Mouse (Mus musculus) lung, postnatal 0 days (tissue): ENCODE data around the gene Sart3. TPM values are rescaled to one million over a fixed set of nuclear protein-coding genes. Genes with fewer than 3 reads are reported as not detected.

ENCODE experiments used
- ATAC-seq: fragments of 200-750 bp; cut with Nextera tagmentation; 2 replicates; pipeline ENCODE4 v1.8.0; 2017; ENCODE audit warnings: moderate library complexity
- DNase-seq: peaks from one replicate; pipeline ENCODE4 v3.0.0-alpha.2; 2016; ENCODE audit warnings: low spot score
- H3K27ac ChIP-seq: fragments of 300-500 bp; sonication (generic); 2 replicates; pipeline ENCODE4 v1.5.1; 2014; ENCODE audit warnings: antibody characterized with exemption, mild to moderate bottlenecking, low read length, mixed read lengths
- H3K27me3 ChIP-seq: fragments of 300-500 bp; sonication (generic); replicated peaks from 2 replicates; pipeline ENCODE4 v1.6.1; 2014; ENCODE audit warnings: low read length, mixed read lengths; ENCODE audit not compliant: insufficient read depth
- H3K36me3 ChIP-seq: fragments of 300-500 bp; sonication (generic); 2 replicates; pipeline ENCODE4 v1.6.1; 2014; ENCODE audit warnings: low read length, mixed read lengths; ENCODE audit not compliant: insufficient read depth
- H3K4me1 ChIP-seq: fragments of 300-500 bp; sonication (generic); 2 replicates; pipeline ENCODE4 v1.6.1; 2014; ENCODE audit warnings: antibody characterized with exemption, low read depth, low read length, mixed read lengths; ENCODE audit not compliant: insufficient read depth
- H3K4me2 ChIP-seq: fragments of 300-500 bp; sonication (generic); replicated peaks from 2 replicates; pipeline ENCODE4 v1.6.1; 2014; ENCODE audit warnings: low read depth, mild to moderate bottlenecking, low read length, moderate library complexity, mixed read lengths
- H3K4me3 ChIP-seq: fragments of 300-500 bp; sonication (generic); 2 replicates; pipeline ENCODE4 v1.5.1; 2014; ENCODE audit warnings: low read depth, low read length
- H3K9ac ChIP-seq: fragments of 300-500 bp; sonication (generic); replicated peaks from 2 replicates; pipeline ENCODE4 v1.6.1; 2014; ENCODE audit warnings: low read depth, mild to moderate bottlenecking
- H3K9me3 ChIP-seq: fragments of 300-500 bp; sonication (generic); 2 replicates; pipeline ENCODE4 v1.6.1; 2016; ENCODE audit warnings: low read length, mixed read lengths
- CTCF ChIP-seq: IDR thresholded peaks from 2 replicates; pipeline ENCODE4 v1.5.1; 2016; ENCODE audit warnings: antibody characterized with exemption, mild to moderate bottlenecking
- EP300 ChIP-seq: IDR thresholded peaks from 2 replicates; pipeline ENCODE4 v1.6.1; 2016; ENCODE audit warnings: antibody characterized with exemption, mild to moderate bottlenecking, control low read depth
- WGBS: fragments of 180-500 bp; shearing (Covaris S2); extraction: QIAGEN DNeasy Blood & Tissue Kit; methylation state at CpG from one replicate; pipeline ENCODE4 v1.1.7; 2014; 5-methylcytosine and 5-hydroxymethylcytosine counted together
- polyA plus RNA-seq: library from polyadenylated mRNA; unstranded; fragments of >200 nt; fragmentation: Nextera tagmentation; extraction: Ambion mirVana; gene quantifications from 2 replicates; pipeline ENCODE4 v1.2.1, GENCODE M21; 2015

Sart3 gene
- polyA plus RNA-seq, 1 experiment from 2014 or later, result 12.8 TPM

GRCm38 (mm10) chr5:113804395-113804966 is 32.2 kb upstream of the Sart3 start:
- Histone ChIP-seq H3K4me3 (no peak overlapping the region), H3K27me3 (no peaks in the 10 kb centered on the region), H3K27ac (no peak overlapping the region), H3K9ac (no peak overlapping the region), H3K36me3 (no peaks in the 10 kb centered on the region), H3K9me3 (no peaks in the 10 kb centered on the region), H3K4me1 (no peaks in the 10 kb centered on the region), H3K4me2 (no peak overlapping the region)
- ATAC-seq, result no peak
- no peak for DNase-seq
- 56% methylated on average over 7 of the region's 7 CpGs for WGBS
- TF ChIP-seq EP300 (no peak), CTCF (peak; percentile 25; the same call in 1 of the 2 replicates)

GRCm38 (mm10) chr5:113800280-113800679 is 28.0 kb upstream of the Sart3 start, which contains the start of gene Tmem119:
Gene Tmem119 (minus strand): TSS chr5:113800516.
- H3K4me1 ChIP-seq, result 0 out of 2 replicates have a peak, but pooled peaks cover 8% of the 10 kb centered on the region
- no peaks in the 10 kb centered on the region for H3K9me3 ChIP-seq
- no peaks in the 10 kb centered on the region for H3K36me3 ChIP-seq
- no peaks in the 10 kb centered on the region for H3K27me3 ChIP-seq
- H3K9ac ChIP-seq, result no peak within 1 kb of the TSS; the same call in 1 of the 2 replicates
- WGBS, result 0% methylated on average over 11 of the region's 11 CpGs
- TF ChIP-seq EP300 (no peak; the same call in 1 of the 2 replicates), CTCF (no peak)
- H3K27ac ChIP-seq, result peak within 1 kb of the TSS; percentile 59
- DNase-seq (peak; percentile 90), ATAC-seq (peak; percentile 93)
- peak within 1 kb of the TSS; percentile 33 for H3K4me3 ChIP-seq
- peak within 1 kb of the TSS; percentile 46 for H3K4me2 ChIP-seq

- TF ChIP-seq CTCF, result no peak
- 36% methylated on average over 5 of the region's 5 CpGs for WGBS
- peak; percentile 1; the same call in 1 of the 2 replicates for ATAC-seq
These were observed 27.4 kb upstream of the Sart3 start for GRCm38 (mm10) chr5:113799691-113800090.

GRCm38 (mm10) chr5:113798525-113798924 is 26.2 kb upstream of the Sart3 start:
- peak overlapping the region; percentile 46 for H3K4me2 ChIP-seq
- no peaks in the 10 kb centered on the region for H3K36me3 ChIP-seq
- H3K9ac ChIP-seq, result no peak overlapping the region
- DNase-seq (no peak), ATAC-seq (no peak)
- no peaks in the 10 kb centered on the region for H3K9me3 ChIP-seq
- TF ChIP-seq EP300, result no peak
- TF ChIP-seq CTCF, result no peak
- H3K4me3 ChIP-seq, result peak overlapping the region; percentile 33; the same call in 1 of the 2 replicates
- H3K27ac ChIP-seq, result no peak overlapping the region
- H3K27me3 ChIP-seq, result no peaks in the 10 kb centered on the region
- WGBS, result 56% methylated on average over 9 of the region's 9 CpGs
- 0 out of 2 replicates have a peak, but pooled peaks cover 8% of the 10 kb centered on the region for H3K4me1 ChIP-seq

More at GRCm38 (mm10) chr5:113799691-113800090, 27.4 kb upstream of the Sart3 start:
- Histone ChIP-seq H3K9ac (no peak overlapping the region), H3K4me3 (peak overlapping the region; percentile 33), H3K9me3 (no peaks in the 10 kb centered on the region), H3K27me3 (no peaks in the 10 kb centered on the region), H3K4me1 (0 out of 2 replicates have a peak, but pooled peaks cover 8% of the 10 kb centered on the region), H3K4me2 (peak overlapping the region; percentile 46), H3K36me3 (no peaks in the 10 kb centered on the region), H3K27ac (peak overlapping the region; percentile 59)
- no peak for DNase-seq

GRCm38 (mm10) chr5:113797149-113797882 is 25.0 kb upstream of the Sart3 start:
- DNase-seq, result no peak
- Histone ChIP-seq H3K4me3 (no peak overlapping the region), H3K27me3 (no peaks in the 10 kb centered on the region), H3K4me2 (peak overlapping the region; percentile 46), H3K4me1 (peaks cover 8% of the 10 kb centered on the region; the same call in 1 of the 2 replicates), H3K27ac (no peak overlapping the region; the same call in 1 of the 2 replicates), H3K36me3 (no peaks in the 10 kb centered on the region), H3K9ac (no peak overlapping the region), H3K9me3 (no peaks in the 10 kb centered on the region)
- 23% methylated on average over 19 of the region's 19 CpGs for WGBS
- no peak for ATAC-seq
- TF ChIP-seq EP300 (no peak), CTCF (no peak)

- Histone ChIP-seq H3K9ac (no peak overlapping the region), H3K4me3 (no peak overlapping the region; the same call in 1 of the 2 replicates), H3K4me1 (peaks cover 8% of the 10 kb centered on the region; the same call in 1 of the 2 replicates), H3K4me2 (peak overlapping the region; percentile 46), H3K27ac (no peak overlapping the region; the same call in 1 of the 2 replicates), H3K27me3 (no peaks in the 10 kb centered on the region), H3K9me3 (no peaks in the 10 kb centered on the region), H3K36me3 (no peaks in the 10 kb centered on the region)
- TF ChIP-seq EP300 (no peak), CTCF (no peak)
- no peak for ATAC-seq
- DNase-seq, result peak; percentile 45
- WGBS, result 6% methylated on average over 13 of the region's 13 CpGs
These were observed 24.3 kb upstream of the Sart3 start for GRCm38 (mm10) chr5:113796401-113797148.
